Mouse (Mus musculus) embryo, embryonic 9.5 days (tissue): Measurements from ENCODE around the gene Glis3.

Source experiments
- DNase-seq: peaks from one replicate; pipeline ENCODE4 v3.0.0-alpha.2; 2017; ENCODE audit errors: extremely low spot score

The Glis3 gene

GRCm38 (mm10) chr19:28679776-28680391, at the start of gene Glis3:
Gene Glis3, minus strand, starts transcription at chr19:28680077.
- DNase-seq, result peak; percentile 80

- peak; percentile 65 for DNase-seq
Measured at GRCm38 (mm10) chr19:28726161-28726880, 46.4 kb upstream of the Glis3 start.

DNA sequence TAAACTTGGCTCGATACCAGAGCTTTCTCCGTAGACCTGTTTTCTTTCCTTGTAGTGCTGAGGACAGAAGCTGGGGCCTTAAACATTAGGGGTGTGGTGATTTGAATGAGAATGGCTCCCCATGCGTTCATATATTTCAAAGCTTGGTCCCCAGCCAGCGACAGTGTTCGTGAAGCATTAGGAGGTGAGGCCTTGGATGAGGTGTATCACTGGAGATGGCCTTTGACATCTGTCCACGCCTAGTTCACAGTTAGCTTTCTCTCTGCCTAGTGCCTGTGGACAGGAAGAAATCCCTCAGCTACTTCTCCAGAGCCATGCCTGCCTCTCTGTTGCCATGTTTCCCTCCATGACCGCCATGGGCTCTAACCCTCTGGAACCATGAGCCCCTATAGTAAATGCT, 44.8 kb upstream of the Glis3 start:
- no peak for DNase-seq

- DNase-seq, result no peak
Measured at GRCm38 (mm10) chr19:28722626-28723025, 42.7 kb upstream of the Glis3 start.

- no peak for DNase-seq
Measured at GRCm38 (mm10) chr19:28721834-28722233, 42.0 kb upstream of the Glis3 start.

- DNase-seq, result no peak
Measured at GRCm38 (mm10) chr19:28720016-28720415, 40.1 kb upstream of the Glis3 start.

DNA sequence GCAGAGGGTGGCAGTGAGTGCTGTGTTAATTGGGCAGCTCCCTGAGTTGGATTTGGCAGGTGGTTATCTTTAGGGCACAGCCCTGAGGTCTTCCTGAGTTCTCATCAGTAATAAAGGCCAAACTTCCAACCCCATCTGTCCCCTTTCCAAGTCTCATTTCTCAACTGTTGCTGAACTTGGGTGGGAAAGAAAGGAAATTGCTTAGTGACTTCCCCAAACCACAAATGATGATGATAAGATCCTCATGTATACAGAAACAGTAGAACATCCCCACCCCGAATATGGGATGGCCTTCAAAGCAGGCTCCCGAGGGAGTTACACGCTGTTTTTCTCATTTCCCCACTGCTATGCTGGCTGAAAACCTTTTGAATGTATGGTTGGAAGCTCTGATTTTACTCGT, 34.8 kb upstream of the Glis3 start:
- DNase-seq, result no peak

DNA sequence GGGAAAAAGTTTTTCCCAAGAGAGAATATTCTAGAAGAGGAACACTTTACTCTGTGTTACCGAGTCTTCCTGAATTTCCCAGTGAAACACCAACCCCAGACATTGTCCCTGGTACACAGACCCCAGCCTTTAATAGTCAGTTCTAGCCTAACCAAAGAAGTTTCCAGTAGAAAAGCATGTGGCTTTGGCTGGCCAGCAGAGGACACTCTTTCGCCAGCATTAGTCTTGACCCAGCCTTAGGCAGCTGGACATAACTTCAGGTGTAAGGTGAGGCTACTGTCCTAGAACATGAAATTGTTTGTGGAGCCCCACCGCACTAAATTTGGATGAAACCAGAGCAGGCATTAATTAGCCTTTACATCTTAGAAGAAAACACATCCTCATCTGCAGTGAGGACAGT, 17.8 kb upstream of the Glis3 start:
- no peak for DNase-seq

GRCm38 (mm10) chr19:28686398-28686797, 6.5 kb upstream of the Glis3 start:
- DNase-seq, result no peak

- no peak for DNase-seq
Measured at GRCm38 (mm10) chr19:28685484-28685883, 5.6 kb upstream of the Glis3 start.

DNA sequence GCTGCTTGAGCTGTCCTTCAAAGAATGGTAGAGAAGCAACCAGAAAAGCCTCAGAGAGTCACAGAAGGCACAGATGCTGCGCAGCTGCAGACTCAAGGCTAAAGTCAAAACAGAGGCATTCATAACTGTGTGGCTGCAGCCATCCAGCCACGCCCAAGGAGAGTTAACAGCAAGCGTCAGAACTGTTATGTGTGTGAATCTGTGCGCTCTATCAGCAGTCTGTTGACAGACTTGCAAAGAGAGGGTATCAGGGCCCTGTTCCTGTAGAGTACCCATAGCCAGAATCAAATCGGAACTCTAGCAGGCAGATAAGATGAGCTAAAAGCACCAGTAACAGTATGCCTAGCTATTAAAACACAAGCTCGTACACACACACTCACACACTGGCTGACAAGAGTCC, 4.5 kb upstream of the Glis3 start:
- DNase-seq, result no peak

DNA sequence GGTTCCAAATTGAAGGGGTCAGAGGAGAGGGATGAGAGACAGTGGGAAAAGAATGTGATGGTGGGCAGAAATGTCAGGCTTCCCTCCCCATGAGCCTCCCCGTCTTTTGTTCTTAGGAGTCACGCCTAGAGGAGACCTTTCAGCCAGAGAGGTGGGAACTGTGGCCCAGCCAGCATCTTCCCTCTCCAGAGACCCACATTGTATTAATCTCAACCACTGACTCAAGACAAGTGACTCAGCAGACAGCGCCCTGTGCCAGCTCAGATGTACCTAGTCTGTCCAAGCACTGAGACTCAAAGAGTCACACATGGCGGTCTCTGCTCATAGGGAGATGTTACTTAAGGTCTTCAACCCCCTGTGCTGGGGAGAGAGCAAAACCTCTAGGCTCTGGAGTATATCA, 3.5 kb upstream of the Glis3 start:
- no peak for DNase-seq

DNA sequence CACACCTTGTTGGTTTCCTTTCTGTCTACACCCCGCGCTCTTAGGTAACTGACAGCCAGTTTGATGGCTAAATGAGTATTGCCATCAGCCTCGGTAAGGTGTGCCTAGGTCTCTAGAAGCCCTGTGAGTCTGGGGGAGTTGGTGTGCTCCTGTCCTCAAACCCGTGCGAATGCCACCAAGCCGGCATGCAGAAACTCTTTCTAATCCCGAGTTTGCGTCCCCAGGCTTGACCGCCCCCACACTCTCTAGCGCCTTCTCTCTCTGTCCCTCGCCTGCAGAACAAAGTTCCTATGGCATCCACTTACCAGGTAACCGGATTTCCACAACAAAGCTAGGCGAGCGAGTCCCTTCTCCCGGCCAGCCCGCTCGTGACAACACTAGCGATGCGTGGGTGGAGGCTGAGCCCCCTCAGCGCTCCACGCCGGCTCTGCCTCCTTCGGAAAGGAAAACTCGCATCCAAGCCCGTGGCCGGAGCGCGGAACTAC, 544 bp downstream of the Glis3 start:
- DNase-seq, result peak; percentile 19

DNA sequence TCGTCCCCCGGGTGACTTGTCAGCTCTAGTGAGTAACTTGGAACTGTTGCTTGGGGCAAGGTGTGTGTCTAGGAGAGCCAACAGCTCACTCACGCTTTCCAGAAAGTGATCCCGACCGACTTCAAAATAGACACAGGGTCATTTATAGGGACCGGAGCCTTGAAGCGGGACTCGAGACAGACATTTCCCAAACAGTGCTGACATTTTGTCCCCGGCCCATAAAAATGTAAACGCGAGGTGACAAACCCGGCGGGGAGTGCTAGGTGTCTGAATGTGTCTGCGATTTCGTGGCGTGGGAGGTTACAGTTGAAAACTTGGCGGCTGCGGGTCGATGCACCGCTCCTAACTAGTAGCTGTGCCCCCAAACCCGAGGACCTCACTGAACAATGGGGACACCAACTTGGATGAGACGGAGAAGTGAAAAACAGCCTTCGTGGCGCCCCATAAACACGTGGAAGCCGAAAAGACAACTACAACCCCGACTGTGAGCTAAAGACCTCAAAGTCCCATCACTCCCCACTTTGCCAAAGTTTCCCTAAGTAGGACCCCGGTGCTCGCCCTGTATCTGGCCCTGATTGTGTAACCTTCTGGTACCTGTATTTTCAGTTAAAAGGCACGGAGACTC, 1.1 kb downstream of the Glis3 start:
- peak; percentile 20 for DNase-seq

DNA sequence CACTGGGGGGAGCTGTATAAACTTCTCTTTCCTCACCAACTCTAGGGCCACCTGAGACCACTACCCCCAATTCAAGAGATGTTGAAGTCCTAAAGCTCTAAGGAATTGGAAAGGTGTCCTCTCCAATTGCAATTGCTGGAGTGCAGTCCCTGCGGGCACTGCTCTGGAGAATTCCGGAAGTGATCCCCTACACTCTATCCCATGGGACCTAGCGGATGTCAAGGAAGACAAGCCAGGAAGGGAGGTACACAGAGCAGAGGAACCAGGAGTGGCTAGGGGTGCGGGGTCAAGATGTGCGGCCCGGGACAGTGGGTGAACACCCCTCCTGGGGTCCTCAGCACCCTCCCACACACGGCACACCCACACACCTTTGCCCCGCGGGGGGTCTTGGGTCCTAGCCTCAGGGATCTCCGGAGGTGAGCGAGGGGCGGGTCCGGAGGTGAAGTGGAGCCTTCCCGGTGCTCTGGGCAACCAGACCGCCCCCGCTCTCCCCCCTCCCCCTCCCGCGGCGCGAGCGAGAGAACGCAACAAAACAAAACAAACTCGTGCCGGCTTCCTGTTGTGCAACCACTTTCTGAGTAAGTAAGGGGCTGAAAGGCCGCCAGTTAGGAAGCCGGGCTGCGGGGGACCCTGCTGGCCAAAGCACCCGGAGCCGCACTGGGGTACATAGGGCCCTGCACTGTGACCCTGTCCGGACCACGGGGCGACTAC, 2.0 kb downstream of the Glis3 start:
- DNase-seq, result peak; percentile 37

GRCm38 (mm10) chr19:28677045-28677727, 2.7 kb downstream of the Glis3 start:
- DNase-seq, result no peak

DNA sequence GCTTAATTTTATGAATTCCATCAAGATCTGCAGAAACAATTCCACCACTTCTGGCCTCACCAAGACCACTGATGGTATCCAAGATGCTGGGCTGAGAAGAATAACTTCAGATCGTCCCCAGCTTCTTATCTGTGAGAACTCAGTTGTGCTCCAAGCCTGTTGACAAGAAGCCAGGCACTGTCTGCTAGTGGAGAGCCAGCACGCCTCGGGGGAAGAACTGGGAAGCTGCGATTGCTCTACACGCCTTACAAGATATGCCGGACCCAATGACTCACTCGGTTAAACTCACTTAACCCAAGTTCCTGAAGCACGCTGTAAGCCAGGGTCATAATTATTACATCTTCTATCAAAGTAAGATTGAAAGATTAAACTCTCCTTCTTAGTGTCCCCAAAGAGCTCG, 16.1 kb downstream of the Glis3 start:
- no peak for DNase-seq

- no peak for DNase-seq
Measured at GRCm38 (mm10) chr19:28663148-28663547, 16.7 kb downstream of the Glis3 start.

GRCm38 (mm10) chr19:28662474-28662873, 17.4 kb downstream of the Glis3 start:
- no peak for DNase-seq

GRCm38 (mm10) chr19:28660912-28661311, 19.0 kb downstream of the Glis3 start:
- DNase-seq, result no peak

- no peak for DNase-seq
Measured at GRCm38 (mm10) chr19:28657686-28658195, 22.1 kb downstream of the Glis3 start.

GRCm38 (mm10) chr19:28656882-28657281, 23.0 kb downstream of the Glis3 start:
- DNase-seq, result no peak
